Mouse (Mus musculus): ENCODE results near the gene Lrrc41. TPM values are rescaled to one million over a fixed set of nuclear protein-coding genes. Genes with fewer than 3 reads are reported as not detected.

Lrrc41 gene
- 10 to 100 TPM; 33.2 to 39.7 TPM for total RNA-seq (2021)

GRCm38 (mm10) chr4:116074861-116075620 lies at the start of gene Lrrc41, which contains the start of gene Uqcrh:
Lrrc41 (plus strand) TSS chr4:116075269.
Uqcrh (minus strand) TSS chr4:116075071.
- intact Hi-C loops (cut with DNase I) = loop anchor here (2.0 to 5.0 kb wide), 2 partner anchors 22 to 147 kb away; partner anchors contain the start of genes Nsun4 and Pik3r3
- DNase-seq = peak; percentile 96

DNA sequence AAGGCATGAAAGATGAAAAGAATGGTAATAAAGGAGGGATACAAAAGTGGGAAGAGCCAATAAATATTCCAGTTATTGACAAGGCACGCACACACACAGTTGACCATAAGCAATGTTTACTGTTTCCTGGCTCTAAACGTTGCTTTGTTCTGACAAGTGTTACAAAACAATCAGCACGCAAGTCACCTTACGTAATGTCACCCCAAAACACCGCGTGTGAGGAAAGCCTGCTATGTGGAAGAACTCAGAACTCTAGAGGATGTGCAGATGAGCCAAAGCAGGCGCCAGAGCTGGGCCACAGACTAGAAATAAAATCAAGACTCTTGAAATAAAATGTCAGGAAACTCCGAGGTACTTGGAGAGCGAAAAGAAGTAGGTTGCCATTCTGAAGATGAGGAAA lies 42.2 kb upstream of the Lrrc41 start:
- intact Hi-C loops (cut with DNase I) = no loop called here
- no peak for DNase-seq

GRCm38 (mm10) chr4:116033374-116033773 lies 41.7 kb upstream of the Lrrc41 start:
- DNase-seq = no peak
- intact Hi-C loops (cut with DNase I) = no loop called here

GRCm38 (mm10) chr4:116040466-116040865 lies 34.6 kb upstream of the Lrrc41 start:
- DNase-seq = no peak
- intact Hi-C loops (cut with DNase I) = no loop called here

DNA sequence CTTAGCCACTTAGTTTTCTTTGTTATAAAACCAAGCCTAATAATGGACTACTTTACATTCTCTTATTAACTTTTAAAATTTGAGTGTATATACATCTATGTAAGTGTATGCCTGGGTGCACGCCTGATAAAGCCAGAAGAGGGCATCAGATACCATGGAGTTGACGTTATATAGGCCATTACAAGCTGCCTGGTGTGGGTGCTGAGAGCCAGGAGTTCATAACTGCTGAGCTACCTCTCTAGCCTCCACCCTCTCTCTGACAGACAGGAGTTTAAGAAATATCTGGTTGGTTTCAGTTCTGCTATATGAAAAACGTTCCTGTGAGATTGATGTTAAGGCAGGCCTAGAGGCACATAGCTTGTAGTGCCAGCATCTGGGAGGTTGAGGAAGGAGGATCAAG lies 32.9 kb upstream of the Lrrc41 start:
- DNase-seq = no peak
- intact Hi-C loops (cut with DNase I) = no loop called here

- DNase-seq = no peak
- intact Hi-C loops (cut with DNase I) = no loop called here
Observed at GRCm38 (mm10) chr4:116046604-116047003, 28.5 kb upstream of the Lrrc41 start.

- DNase-seq = no peak
- intact Hi-C loops (cut with DNase I) = no loop called here
Observed at GRCm38 (mm10) chr4:116047681-116048080, 27.4 kb upstream of the Lrrc41 start.

GRCm38 (mm10) chr4:116048130-116048920 lies 26.7 kb upstream of the Lrrc41 start:
- DNase-seq = peak; percentile 24 to 41
- intact Hi-C loops (cut with DNase I) = no loop called here

GRCm38 (mm10) chr4:116049211-116049610 lies 25.9 kb upstream of the Lrrc41 start:
- intact Hi-C loops (cut with DNase I) = no loop called here
- no peak for DNase-seq

GRCm38 (mm10) chr4:116052526-116053293 lies 22.4 kb upstream of the Lrrc41 start:
- peak; percentile 51 to 52 for DNase-seq
- intact Hi-C loops (cut with DNase I) = loop anchor here (2.0 to 5.0 kb wide), 2 partner anchors 22 to 150 kb away; partner anchors contain the start of genes Lrrc41 and Uqcrh

DNA sequence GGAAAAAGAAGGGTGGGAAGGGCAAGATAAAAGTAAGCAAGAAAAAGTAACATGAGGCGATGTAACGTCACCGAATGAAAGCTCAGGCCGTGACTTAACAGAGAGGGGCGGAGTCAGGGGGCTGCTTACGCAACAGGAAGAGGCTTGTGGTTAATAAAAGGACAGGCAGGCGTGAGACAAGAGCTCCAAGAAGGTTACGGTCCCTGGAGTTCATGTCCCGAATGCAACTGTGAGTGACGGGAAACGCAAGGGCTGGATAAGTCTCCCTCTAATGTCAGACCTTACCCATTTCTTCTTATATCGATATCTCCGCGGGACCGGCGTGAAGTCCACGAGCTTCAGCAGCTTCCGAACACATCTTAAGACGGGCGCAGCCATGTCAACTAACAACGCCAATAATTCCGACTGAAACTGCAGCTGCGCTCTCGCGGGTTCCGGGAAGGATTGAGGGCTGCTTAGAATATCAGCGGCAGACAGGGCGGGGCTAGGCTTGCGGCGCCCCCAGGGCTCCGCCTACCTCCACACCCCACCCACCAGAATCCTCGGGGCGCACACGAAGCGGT lies 21.6 kb upstream of the Lrrc41 start, which contains the start of gene Nsun4:
Gene Nsun4, minus strand, starts transcription at position 478 of the 563 bp plus-strand sequence.
- peak; percentile 92 to 94 for DNase-seq
- intact Hi-C loops (cut with DNase I) = loop anchor here (2.0 to 5.0 kb wide), 2 partner anchors 21 to 151 kb away; partner anchors contain the start of genes Lrrc41 and Uqcrh

DNA sequence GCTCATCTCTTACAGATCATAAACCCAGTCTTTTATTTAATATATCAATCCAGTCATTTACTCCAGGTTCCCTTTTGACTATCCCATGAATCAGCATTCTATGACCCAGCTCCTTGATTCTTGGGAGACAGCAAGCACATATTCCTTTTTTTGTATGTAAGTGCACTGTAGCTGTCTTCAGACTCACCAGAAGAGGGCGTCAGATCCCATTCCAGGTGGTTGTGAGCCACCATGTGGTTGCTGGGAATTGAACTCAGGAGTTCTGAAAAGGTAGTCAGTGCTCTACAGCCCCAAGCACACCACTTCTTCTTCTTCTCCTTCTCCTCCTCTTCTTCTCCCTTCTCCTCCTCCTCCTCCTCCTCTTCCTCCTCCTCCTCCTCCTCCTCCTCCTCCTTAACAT lies 17.5 kb upstream of the Lrrc41 start:
- intact Hi-C loops (cut with DNase I) = no loop called here
- no peak for DNase-seq

DNA sequence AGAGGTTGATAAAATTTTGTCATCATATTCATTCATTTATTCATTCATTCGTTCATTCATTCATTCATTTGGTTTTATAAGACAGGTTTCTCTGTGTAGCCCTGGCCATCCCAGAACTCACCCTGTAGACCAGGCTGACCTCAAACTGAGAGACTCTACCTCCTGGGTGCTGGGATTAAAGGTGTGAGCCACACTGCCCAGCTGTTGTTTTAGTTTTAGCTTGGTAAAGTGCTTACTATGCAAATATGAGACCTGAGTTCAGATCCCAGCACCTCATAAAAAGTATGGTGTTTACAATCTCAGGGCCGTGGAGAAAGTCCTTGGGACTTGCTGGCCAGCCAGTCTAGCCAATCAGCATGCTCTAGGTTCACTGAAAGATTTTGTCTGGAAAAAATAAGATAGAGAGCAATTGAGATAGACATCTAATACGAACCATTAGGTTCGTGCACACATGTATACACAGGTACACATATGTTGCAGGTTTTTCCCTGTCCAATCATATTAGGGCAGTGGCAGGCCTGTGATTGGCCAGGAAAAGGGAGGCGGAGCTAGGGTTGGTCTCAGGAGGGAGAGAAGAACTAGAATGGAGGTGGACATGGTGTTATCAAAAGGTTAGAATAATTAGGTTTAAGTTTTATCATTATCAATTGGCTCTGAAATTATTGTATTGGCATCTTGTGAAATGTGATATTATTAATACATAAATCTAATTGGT lies 15.9 kb upstream of the Lrrc41 start:
- intact Hi-C loops (cut with DNase I) = no loop called here

GRCm38 (mm10) chr4:116063855-116064254 lies 11.2 kb upstream of the Lrrc41 start:
- DNase-seq = no peak
- intact Hi-C loops (cut with DNase I) = no loop called here

More for the DNA sequence above, 15.9 kb upstream of the Lrrc41 start:
- no peak for DNase-seq

GRCm38 (mm10) chr4:116070116-116070515 lies 5.0 kb upstream of the Lrrc41 start:
- no peak for DNase-seq
- intact Hi-C loops (cut with DNase I) = no loop called here

GRCm38 (mm10) chr4:116073146-116073545 lies 1.9 kb upstream of the Lrrc41 start:
- intact Hi-C loops (cut with DNase I) = no loop called here
- peak in 1 of 2 experiments; percentile 15 for DNase-seq

- peak; percentile 31 to 43 for DNase-seq
- intact Hi-C loops (cut with DNase I) = loop anchor here (2.0 kb wide), 1 partner anchor 21 kb away; the partner anchor contains the start of gene Nsun4
Observed at GRCm38 (mm10) chr4:116074145-116074675, 859 bp upstream of the Lrrc41 start.

- DNase-seq = peak; percentile 85 to 86
- intact Hi-C loops (cut with DNase I) = loop anchor here (2.0 to 5.0 kb wide), 2 partner anchors 23 to 147 kb away; partner anchors contain the start of genes Nsun4 and Pik3r3
Observed at GRCm38 (mm10) chr4:116075631-116076368, 731 bp downstream of the Lrrc41 start.

Data from heart, postnatal 10 days (tissue).